Mouse (Mus musculus) heart, embryonic 15.5 days (tissue): Measurements from ENCODE around the gene Nploc4. TPM values are rescaled to one million over a fixed set of nuclear protein-coding genes. Genes with fewer than 3 reads are reported as not detected.
"Not testable (repeated sequence)": the region's sequence is repeated elsewhere in the genome, so short reads cannot be mapped to it uniquely, and the experiment has no call there.

Experiments
- ATAC-seq: fragments of 200-750 bp; cut with Nextera tagmentation; replicated peaks from 2 replicates; pipeline ENCODE4 v1.8.0; 2017; ENCODE audit warnings: low read depth, moderate TSS enrichment; ENCODE audit not compliant: insufficient number of reproducible peaks, insufficient read depth, low FRiP score
- H3K27ac ChIP-seq: fragments of 300-500 bp; sonication (generic); 2 replicates; pipeline ENCODE4 v1.5.1; 2015; ENCODE audit warnings: mild to moderate bottlenecking, inconsistent platforms
- H3K27me3 ChIP-seq: fragments of 300-500 bp; sonication (generic); 2 replicates; pipeline ENCODE4 v1.6.1; 2015; ENCODE audit warnings: inconsistent platforms
- H3K36me3 ChIP-seq: fragments of 300-500 bp; sonication (generic); 2 replicates; pipeline ENCODE4 v1.6.1; 2015; ENCODE audit warnings: mild to moderate bottlenecking, inconsistent platforms
- H3K4me1 ChIP-seq: fragments of 300-500 bp; sonication (generic); replicated peaks from 2 replicates; pipeline ENCODE4 v1.6.1; 2015; ENCODE audit warnings: inconsistent platforms
- H3K4me2 ChIP-seq: fragments of 300-500 bp; sonication (generic); 2 replicates; pipeline ENCODE4 v1.6.1; 2015; ENCODE audit warnings: inconsistent platforms, mild to moderate bottlenecking, moderate library complexity
- H3K4me3 ChIP-seq: fragments of 300-500 bp; sonication (generic); 2 replicates; pipeline ENCODE4 v1.5.1; 2015; ENCODE audit warnings: mild to moderate bottlenecking, inconsistent platforms
- H3K9ac ChIP-seq: fragments of 300-500 bp; sonication (generic); 2 replicates; pipeline ENCODE4 v1.6.1; 2015; ENCODE audit warnings: mild to moderate bottlenecking, inconsistent platforms
- H3K9me3 ChIP-seq: fragments of 300-500 bp; sonication (generic); replicated peaks from 2 replicates; pipeline ENCODE4 v1.6.1; 2016; ENCODE audit warnings: inconsistent platforms
- WGBS: fragments of 180-500 bp; shearing (Covaris S2); methylation state at CpG from one replicate; pipeline ENCODE4 v1.1.7; 2015; ENCODE audit warnings: mixed read lengths; 5-methylcytosine and 5-hydroxymethylcytosine counted together
- polyA plus RNA-seq: library from polyadenylated mRNA; unstranded; fragments of >200 nt; fragmentation: Nextera tagmentation; extraction: Ambion mirVana; gene quantifications from 2 replicates; pipeline ENCODE4 v1.2.1, GENCODE M21; 2015

Gene Nploc4
- polyA plus RNA-seq, 1 experiment from 2014 or later, result 22.5 TPM

GRCm38 (mm10) chr11:120442344-120442743 lies 4.8 kb upstream of the Nploc4 start, which contains the start of gene Tspan10:
TSS of gene Tspan10 (plus strand) at chr11:120442644.
- no peak for ATAC-seq
- WGBS, result 83% methylated on average over 3 of the region's 3 CpGs
- H3K9ac ChIP-seq, result no peak within 1 kb of the TSS

GRCm38 (mm10) chr11:120437857-120438385 lies 413 bp upstream of the Nploc4 start:
- H3K27ac ChIP-seq, result peak overlapping the region; percentile 70
- ATAC-seq, result no peak
- WGBS, result 23% methylated on average over 12 of the region's 12 CpGs

More at GRCm38 (mm10) chr11:120442344-120442743, 4.8 kb upstream of the Nploc4 start, which contains the start of gene Tspan10:
- Histone ChIP-seq H3K36me3 (no peaks in the 10 kb centered on the region), H3K4me1 (no peaks in the 10 kb centered on the region; the same call in 1 of the 2 replicates), H3K27ac (no peak within 1 kb of the TSS), H3K27me3 (no peaks in the 10 kb centered on the region), H3K4me2 (no peak within 1 kb of the TSS), H3K4me3 (no peak within 1 kb of the TSS), H3K9me3 (no peaks in the 10 kb centered on the region)

GRCm38 (mm10) chr11:120426727-120427126 lies 10.8 kb downstream of the Nploc4 start:
- Histone ChIP-seq H3K4me3 (no peak overlapping the region), H3K36me3 (peaks cover 61% of the 10 kb centered on the region)

More at GRCm38 (mm10) chr11:120437857-120438385, 413 bp upstream of the Nploc4 start:
- H3K9me3 ChIP-seq, result no peaks in the 10 kb centered on the region
- peak overlapping the region; percentile 93 for H3K9ac ChIP-seq
- H3K4me2 ChIP-seq, result peak overlapping the region; percentile 81
- peaks cover 12% of the 10 kb centered on the region for H3K4me1 ChIP-seq
- H3K27me3 ChIP-seq, result no peaks in the 10 kb centered on the region
- peaks cover 20% of the 10 kb centered on the region for H3K36me3 ChIP-seq
- peak overlapping the region; percentile 79 for H3K4me3 ChIP-seq

GRCm38 (mm10) chr11:120423569-120424295 lies 13.8 kb downstream of the Nploc4 start:
- Histone ChIP-seq H3K9me3 (no peaks in the 10 kb centered on the region), H3K4me3 (no peak overlapping the region), H3K27me3 (no peaks in the 10 kb centered on the region), H3K4me2 (no peak overlapping the region), H3K36me3 (peaks cover 65% of the 10 kb centered on the region), H3K9ac (no peak overlapping the region), H3K27ac (peak overlapping the region; percentile 19; the same call in 1 of the 2 replicates), H3K4me1 (peaks cover 11% of the 10 kb centered on the region)
- ATAC-seq, result no peak
- 64% methylated on average over 9 of the region's 9 CpGs for WGBS

More at GRCm38 (mm10) chr11:120426727-120427126, 10.8 kb downstream of the Nploc4 start:
- Histone ChIP-seq H3K4me1 (peaks cover 11% of the 10 kb centered on the region), H3K9me3 (no peaks in the 10 kb centered on the region), H3K27me3 (no peaks in the 10 kb centered on the region), H3K27ac (no peak overlapping the region), H3K4me2 (no peak overlapping the region), H3K9ac (no peak overlapping the region)
- 89% methylated on average over 3 of the region's 3 CpGs for WGBS
- no peak for ATAC-seq

DNA sequence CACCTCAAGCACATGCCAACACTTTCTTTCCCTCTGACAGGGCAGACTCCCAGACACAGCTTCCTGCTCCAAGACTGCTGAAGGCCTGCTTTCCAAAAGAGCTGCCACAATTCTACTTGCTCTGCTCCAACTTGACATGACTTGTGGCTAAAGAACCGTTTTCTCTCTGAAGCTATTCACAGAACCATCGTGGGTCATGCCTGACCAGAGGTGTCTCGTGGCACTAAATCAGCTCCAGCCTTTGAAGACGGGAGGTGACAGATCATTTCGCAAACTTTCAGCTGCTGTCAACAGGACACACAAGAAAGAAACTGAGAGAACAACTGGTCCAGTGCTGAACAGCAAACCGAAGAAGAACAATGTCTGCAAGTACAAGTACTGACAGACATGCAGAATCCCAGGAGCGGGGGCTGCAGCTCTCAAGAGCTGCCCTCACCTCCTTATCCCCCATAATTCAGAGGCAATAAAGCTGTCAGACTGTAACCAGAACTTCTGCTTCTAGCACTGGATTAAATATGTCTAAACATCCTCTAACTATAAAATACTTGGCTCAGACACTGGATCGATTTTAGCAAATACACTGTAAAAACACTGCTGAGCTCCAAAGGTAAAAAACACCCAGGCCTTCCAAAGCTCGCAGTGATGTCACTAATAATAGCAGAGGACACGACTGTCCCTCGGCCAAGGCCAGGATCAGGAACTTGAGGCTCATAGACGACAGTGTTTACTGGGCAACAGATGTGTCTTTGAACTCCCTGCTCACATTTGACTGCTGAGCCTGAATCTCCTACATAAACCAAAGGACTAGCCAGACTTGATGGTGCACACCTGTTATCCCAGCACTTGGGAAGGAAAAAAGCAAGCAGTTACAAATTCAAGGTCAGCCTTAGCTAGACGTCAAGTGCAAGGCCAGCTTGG lies 14.6 kb downstream of the Nploc4 start:
- H3K36me3 ChIP-seq, result peaks cover 66% of the 10 kb centered on the region
- no peaks in the 10 kb centered on the region for H3K27me3 ChIP-seq
- H3K4me2 ChIP-seq, result no peak overlapping the region
- WGBS, result 66% methylated on average over 13 of the region's 13 CpGs
- H3K4me1 ChIP-seq, result peaks cover 11% of the 10 kb centered on the region
- ATAC-seq, result no peak
- H3K9ac ChIP-seq, result no peak overlapping the region
- peak overlapping the region; percentile 19; the same call in 1 of the 2 replicates for H3K27ac ChIP-seq
- H3K9me3 ChIP-seq, result no peaks in the 10 kb centered on the region
- no peak overlapping the region for H3K4me3 ChIP-seq

DNA sequence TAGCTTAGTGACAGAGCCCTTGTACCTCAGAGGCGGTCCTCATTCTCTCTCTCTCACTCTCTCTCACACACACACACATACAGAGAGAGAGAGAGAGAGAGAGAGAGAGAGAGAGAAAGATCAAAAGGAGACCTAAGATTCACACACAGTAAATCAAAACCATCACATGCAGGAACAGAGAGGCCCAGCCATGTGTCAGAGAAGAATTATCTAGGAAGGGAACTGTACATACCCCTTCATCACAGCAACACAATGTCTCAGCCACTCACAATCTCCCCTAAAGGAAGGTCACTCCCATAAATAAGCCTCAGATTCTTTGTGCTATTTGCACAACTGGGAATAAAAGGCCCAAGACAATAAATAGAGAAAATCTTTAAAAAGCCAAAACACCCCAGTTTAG lies 18.9 kb downstream of the Nploc4 start:
- no peaks in the 10 kb centered on the region for H3K27me3 ChIP-seq
- H3K27ac ChIP-seq, result no peak overlapping the region
- ATAC-seq, result no peak
- H3K9ac ChIP-seq, result no peak overlapping the region
- H3K4me3 ChIP-seq, result no peak overlapping the region
- 79% methylated on average over 1 of the region's 1 CpGs for WGBS
- H3K36me3 ChIP-seq, result peaks cover 70% of the 10 kb centered on the region
- H3K4me1 ChIP-seq, result peaks cover 10% of the 10 kb centered on the region
- no peaks in the 10 kb centered on the region for H3K9me3 ChIP-seq
- H3K4me2 ChIP-seq, result no peak overlapping the region

GRCm38 (mm10) chr11:120417852-120418251 lies 19.7 kb downstream of the Nploc4 start:
- H3K9ac ChIP-seq, result no peak overlapping the region
- 0 out of 2 replicates have a peak overlapping the region, but pooled peaks have one; percentile 12 for H3K27ac ChIP-seq
- WGBS, result 71% methylated on average over 7 of the region's 7 CpGs
- H3K4me2 ChIP-seq, result no peak overlapping the region
- H3K9me3 ChIP-seq, result no peaks in the 10 kb centered on the region
- no peak for ATAC-seq
- H3K4me1 ChIP-seq, result peaks cover 5% of the 10 kb centered on the region; the same call in 1 of the 2 replicates
- peaks cover 78% of the 10 kb centered on the region for H3K36me3 ChIP-seq
- no peak overlapping the region for H3K4me3 ChIP-seq
- H3K27me3 ChIP-seq, result no peaks in the 10 kb centered on the region

GRCm38 (mm10) chr11:120413621-120414020 lies 23.9 kb downstream of the Nploc4 start:
- H3K27me3 ChIP-seq, H3K4me3 ChIP-seq, ATAC-seq, H3K9me3 ChIP-seq, H3K4me1 ChIP-seq, H3K4me2 ChIP-seq, H3K27ac ChIP-seq, H3K9ac ChIP-seq: not testable (repeated sequence)
- 96% methylated on average over 7 of the region's 10 CpGs for WGBS
- H3K36me3 ChIP-seq, result peaks cover 88% of the 10 kb centered on the region

DNA sequence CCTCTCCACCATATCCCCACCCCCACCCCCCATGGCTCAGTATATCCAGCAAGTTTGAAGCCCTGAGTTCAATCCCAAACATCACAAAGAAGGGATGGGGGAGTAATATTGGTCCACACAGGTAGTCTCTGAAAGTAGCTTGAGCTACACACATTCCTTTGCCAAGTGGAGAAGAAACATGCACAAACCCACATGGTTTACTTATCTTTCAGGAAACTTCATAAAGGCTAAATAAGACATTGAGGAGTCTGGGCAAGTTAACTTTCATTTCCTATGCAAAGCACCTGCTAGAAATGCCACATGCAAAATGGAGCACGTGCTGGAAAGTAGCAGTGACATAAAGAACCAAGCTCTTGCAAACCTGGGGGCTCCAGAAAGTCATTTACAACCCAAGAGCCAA lies 31.1 kb downstream of the Nploc4 start:
- no peaks in the 10 kb centered on the region for H3K27me3 ChIP-seq
- H3K27ac ChIP-seq, result no peak overlapping the region
- no peaks in the 10 kb centered on the region for H3K9me3 ChIP-seq
- H3K36me3 ChIP-seq, result peaks cover 87% of the 10 kb centered on the region
- H3K4me2 ChIP-seq, result no peak overlapping the region
- H3K4me1 ChIP-seq, result no peaks in the 10 kb centered on the region
- no peak overlapping the region for H3K9ac ChIP-seq
- no peak overlapping the region for H3K4me3 ChIP-seq
- 90% methylated on average over 1 of the region's 1 CpGs for WGBS
- ATAC-seq, result no peak

DNA sequence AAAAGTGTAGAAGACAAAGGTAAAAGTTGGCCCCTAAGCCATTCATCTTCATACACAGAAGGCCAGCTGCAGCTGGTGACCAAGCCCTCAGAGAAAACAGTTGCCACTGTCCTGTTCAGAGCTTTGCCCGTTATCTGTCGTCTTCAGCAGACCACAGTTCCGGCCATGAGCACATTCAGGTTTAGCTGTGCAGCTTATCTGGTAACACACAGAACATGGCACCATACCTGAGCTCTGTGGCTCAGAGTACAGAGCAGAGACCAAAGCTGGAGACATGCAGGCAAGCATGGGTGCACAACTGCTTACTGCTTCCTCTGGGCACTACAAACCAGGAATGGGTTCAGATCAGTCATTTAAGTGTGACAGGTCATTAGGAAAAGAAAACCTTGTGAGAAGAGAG lies 31.6 kb downstream of the Nploc4 start:
- Histone ChIP-seq H3K9me3 (no peaks in the 10 kb centered on the region), H3K27ac (no peak overlapping the region), H3K9ac (no peak overlapping the region), H3K4me2 (no peak overlapping the region), H3K4me1 (no peaks in the 10 kb centered on the region), H3K27me3 (no peaks in the 10 kb centered on the region), H3K36me3 (peaks cover 87% of the 10 kb centered on the region), H3K4me3 (no peak overlapping the region)
- ATAC-seq, result no peak
- WGBS, result 73% methylated on average over 3 of the region's 3 CpGs

- H3K36me3 ChIP-seq, result peaks cover 86% of the 10 kb centered on the region
- WGBS, result 91% methylated on average over 1 of the region's 1 CpGs
- H3K27ac ChIP-seq, result no peak overlapping the region
- H3K4me2 ChIP-seq, result no peak overlapping the region
- H3K9ac ChIP-seq, result no peak overlapping the region
- ATAC-seq, result no peak
- no peak overlapping the region for H3K4me3 ChIP-seq
- no peaks in the 10 kb centered on the region for H3K9me3 ChIP-seq
- H3K4me1 ChIP-seq, result no peaks in the 10 kb centered on the region
- no peaks in the 10 kb centered on the region for H3K27me3 ChIP-seq
Observed at GRCm38 (mm10) chr11:120404814-120405213, 32.7 kb downstream of the Nploc4 start.
